Mouse (Mus musculus): ENCODE measurements at regions not wholly inside any gene's neighbourhood (a gene's known extent, or its start where the extent isn't known, plus 50 kb on each side); places are given as distances from the start of the nearest gene placed in this dataset.

- TF ChIP-seq CTCF (IDR thresholded peaks at IDR 0.05; ENCODE audit: low read depth, low read length) (no peak), POLR2A (IDR thresholded peaks at IDR 0.05; ENCODE audit: borderline replicate concordance, low read depth, low read length) (no peak)
These were observed 96.7 kb upstream of the Gm9887 start for GRCm38 (mm10) chr12:69469004-69469403.

Data from bone marrow macrophage, adult 2 months (primary cell).